Mouse (Mus musculus) testis, adult 2 months (tissue): ENCODE measurements around the gene Mmp28. TPM values are rescaled to one million over a fixed set of nuclear protein-coding genes. Genes with fewer than 3 reads are reported as not detected.

Source experiments
- H3K27ac ChIP-seq: fragments of 200-500 bp; 2 replicates; pipeline ENCODE4 v1.5.1; 2012; ENCODE audit warnings: low read depth, low read length; ENCODE audit not compliant: control insufficient read depth, insufficient read depth
- H3K27me3 ChIP-seq: fragments of 200-500 bp; 2 replicates; pipeline ENCODE4 v1.6.1; 2012; ENCODE audit warnings: mild to moderate bottlenecking, low read length, moderate library complexity; ENCODE audit not compliant: control insufficient read depth, insufficient read depth
- H3K36me3 ChIP-seq: fragments of 200-500 bp; 2 replicates; pipeline ENCODE4 v1.6.1; 2012; ENCODE audit warnings: mild to moderate bottlenecking, low read length; ENCODE audit not compliant: control insufficient read depth, insufficient read depth
- H3K4me1 ChIP-seq: fragments of 200-500 bp; 2 replicates; pipeline ENCODE4 v1.6.1; 2012; ENCODE audit warnings: low read length; ENCODE audit not compliant: control insufficient read depth, insufficient read depth
- H3K4me3 ChIP-seq: fragments of 200-500 bp; 2 replicates; pipeline ENCODE4 v1.5.1; 2012; ENCODE audit warnings: low read depth, mild to moderate bottlenecking, low read length, moderate library complexity, mixed read lengths; ENCODE audit not compliant: control insufficient read depth
- CTCF ChIP-seq: fragments of 200-500 bp; IDR thresholded peaks from 2 replicates; pipeline ENCODE4 v1.5.1; 2012; ENCODE audit warnings: low read depth, mild to moderate bottlenecking, inconsistent platforms, low read length, moderate library complexity; ENCODE audit not compliant: control insufficient read depth, insufficient read depth, insufficient replicate concordance
- POLR2A ChIP-seq: fragments of 200-500 bp; IDR thresholded peaks from 2 replicates; pipeline ENCODE4 v1.6.1; 2012; ENCODE audit warnings: low read depth, mild to moderate bottlenecking, inconsistent platforms, low read length, moderate library complexity; ENCODE audit not compliant: control insufficient read depth
- polyA plus RNA-seq: library from polyadenylated mRNA; depleted of rRNA; stranded (reverse); fragments of >200 nt; gene quantifications from 2 replicates; pipeline ENCODE4 v1.2.3, GENCODE M21; 2012; rRNA removed

Mmp28 gene
- polyA plus RNA-seq, 1 experiment: 0.58 TPM

DNA sequence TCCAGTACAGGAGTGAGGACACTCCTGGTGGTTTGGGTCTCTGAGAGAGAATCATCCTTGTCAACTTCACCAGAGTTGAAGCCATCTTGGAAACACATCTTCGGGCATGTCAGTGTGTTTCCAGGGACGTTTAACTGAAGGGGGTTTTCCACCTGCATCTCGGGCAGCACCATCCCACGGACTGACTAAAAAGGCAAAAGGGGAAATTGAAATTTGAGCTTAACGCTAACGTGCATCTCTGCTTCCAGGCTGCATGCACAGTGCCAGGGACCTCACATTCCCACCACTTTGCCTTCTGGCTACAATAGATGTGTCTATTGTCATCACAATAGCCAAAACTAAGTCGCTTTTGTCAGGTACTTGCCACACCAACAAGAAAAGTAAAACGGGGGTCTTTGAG lies 54.6 kb downstream of the Mmp28 start:
- Histone ChIP-seq H3K27ac (no peak overlapping the region), H3K4me1 (peaks cover 6% of the 10 kb centered on the region), H3K27me3 (no peaks in the 10 kb centered on the region), H3K4me3 (no peak overlapping the region), H3K36me3 (no peaks in the 10 kb centered on the region)
- TF ChIP-seq CTCF (no peak), POLR2A (no peak)

DNA sequence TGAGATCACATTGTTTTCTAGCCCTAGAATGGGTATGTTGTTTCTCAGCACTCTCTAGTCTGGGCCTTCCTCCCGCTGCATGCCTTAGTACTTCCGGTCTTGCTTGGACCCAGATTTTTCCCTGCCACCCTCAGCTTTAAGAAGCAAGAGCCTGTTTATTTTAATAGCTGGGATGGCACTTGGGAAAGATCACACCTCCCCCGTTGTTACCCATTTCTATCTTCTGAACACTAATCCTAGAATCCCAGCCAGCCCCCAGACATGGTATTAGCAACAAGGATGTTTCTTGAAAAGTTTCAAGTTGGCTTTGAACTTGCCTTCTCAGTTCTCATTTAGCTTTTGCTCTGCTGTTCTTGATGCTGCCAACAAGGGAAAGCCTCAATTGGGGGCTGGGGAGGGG lies 56.5 kb downstream of the Mmp28 start:
- no peaks in the 10 kb centered on the region for H3K27me3 ChIP-seq
- no peak overlapping the region for H3K4me3 ChIP-seq
- peaks cover 6% of the 10 kb centered on the region for H3K4me1 ChIP-seq
- no peak for TF ChIP-seq CTCF
- TF ChIP-seq POLR2A: no peak
- no peak overlapping the region for H3K27ac ChIP-seq
- H3K36me3 ChIP-seq: no peaks in the 10 kb centered on the region

DNA sequence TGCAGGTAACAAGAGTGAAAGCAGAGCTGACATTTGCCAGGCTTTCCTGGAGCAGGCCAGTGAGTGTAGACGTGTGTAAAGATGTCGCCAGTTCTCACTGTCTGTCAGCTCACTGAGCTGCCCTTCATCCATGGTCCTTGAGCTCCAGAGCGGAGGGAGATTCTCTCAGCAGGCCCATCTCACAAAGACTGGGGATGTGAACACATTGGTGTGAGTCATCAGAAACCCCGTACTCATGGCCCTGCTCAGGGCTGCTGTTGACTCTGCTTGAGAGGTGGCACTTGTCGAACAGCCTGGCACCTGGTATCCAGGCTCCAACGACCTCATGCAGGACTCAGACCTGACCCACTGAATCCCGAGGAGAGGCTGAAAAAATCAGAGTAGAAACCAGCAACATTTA lies 59.1 kb downstream of the Mmp28 start:
- TF ChIP-seq POLR2A (no peak), CTCF (no peak)
- Histone ChIP-seq H3K4me1 (no peaks in the 10 kb centered on the region), H3K27me3 (no peaks in the 10 kb centered on the region), H3K4me3 (no peak overlapping the region), H3K27ac (no peak overlapping the region), H3K36me3 (no peaks in the 10 kb centered on the region)

DNA sequence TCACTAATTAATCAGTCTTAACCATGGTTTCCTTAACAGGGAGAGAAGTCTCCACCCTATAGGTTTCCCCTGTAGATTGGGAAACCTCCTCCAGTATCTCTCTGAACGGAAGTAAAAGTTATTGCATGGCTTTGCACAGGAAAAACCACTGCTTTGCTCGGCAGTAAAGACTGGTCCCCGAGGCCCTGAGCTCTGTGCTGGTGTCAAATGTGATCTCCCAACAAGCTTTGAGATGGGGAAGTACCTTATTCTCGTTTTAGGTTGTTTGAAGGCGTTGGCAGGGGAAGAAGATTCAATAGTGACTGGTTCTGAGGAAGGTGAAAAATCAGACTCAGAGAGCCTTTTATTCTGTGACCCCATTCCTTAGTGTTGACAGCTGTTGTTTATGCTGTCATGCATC lies 64.1 kb downstream of the Mmp28 start:
- H3K4me1 ChIP-seq: no peaks in the 10 kb centered on the region
- TF ChIP-seq POLR2A: no peak
- TF ChIP-seq CTCF: no peak
- H3K36me3 ChIP-seq: peaks cover 3% of the 10 kb centered on the region; the same call in 1 of the 2 replicates
- no peak overlapping the region for H3K4me3 ChIP-seq
- no peaks in the 10 kb centered on the region for H3K27me3 ChIP-seq
- H3K27ac ChIP-seq: no peak overlapping the region

DNA sequence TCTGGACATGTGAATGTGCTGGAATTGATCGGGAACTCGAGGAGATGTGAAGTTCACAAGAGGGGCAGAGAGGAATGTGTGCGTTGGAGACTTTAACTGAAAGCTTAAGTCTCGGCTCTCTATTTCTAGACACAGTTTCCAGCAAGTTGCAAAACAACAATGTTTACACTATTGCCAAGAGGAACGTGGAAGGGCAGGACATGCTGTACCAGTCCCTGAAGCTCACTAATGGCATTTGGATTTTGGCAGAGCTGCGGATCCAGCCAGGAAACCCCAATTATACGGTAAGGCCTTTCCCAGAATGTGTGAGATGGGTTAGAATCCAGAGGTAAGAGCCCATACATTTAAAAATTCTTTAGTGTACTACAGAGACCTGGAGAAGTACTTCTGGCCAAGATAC lies 65.2 kb downstream of the Mmp28 start:
- no peaks in the 10 kb centered on the region for H3K4me1 ChIP-seq
- no peak overlapping the region for H3K4me3 ChIP-seq
- no peak overlapping the region for H3K27ac ChIP-seq
- peaks cover 7% of the 10 kb centered on the region for H3K36me3 ChIP-seq
- no peaks in the 10 kb centered on the region for H3K27me3 ChIP-seq
- TF ChIP-seq POLR2A: no peak
- no peak for TF ChIP-seq CTCF

DNA sequence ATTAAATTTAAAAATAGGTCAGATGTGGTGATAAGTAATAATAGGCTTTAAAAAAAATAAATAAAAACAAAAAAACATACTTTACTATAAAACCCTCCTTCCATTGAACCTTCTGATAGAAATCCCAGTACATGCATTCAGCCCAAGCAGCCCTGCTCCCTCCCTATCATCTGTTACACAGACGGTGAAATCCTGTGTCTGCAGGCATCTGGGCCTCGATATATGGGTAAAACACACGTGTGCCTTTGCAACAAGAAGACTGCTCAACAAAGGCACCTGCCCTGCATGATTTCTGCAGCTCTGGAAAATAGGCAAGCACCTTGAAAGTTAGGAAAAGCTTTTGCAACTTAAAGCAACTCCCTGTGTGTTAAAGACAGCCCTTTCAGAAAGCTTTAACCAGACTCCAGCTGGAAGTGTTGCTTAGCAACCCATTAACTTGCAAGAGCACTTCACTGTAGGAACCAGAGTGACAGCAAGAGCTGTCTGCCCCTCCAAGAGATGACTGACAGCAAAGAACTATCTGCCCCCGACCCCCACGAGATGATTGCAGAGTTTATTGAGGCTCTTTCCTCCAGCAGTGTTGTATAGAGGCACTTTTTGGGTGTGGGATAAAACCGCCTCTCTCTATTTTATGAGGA lies 68.0 kb downstream of the Mmp28 start:
- Histone ChIP-seq H3K4me1 (no peaks in the 10 kb centered on the region), H3K4me3 (no peak overlapping the region), H3K27ac (no peak overlapping the region), H3K36me3 (peaks cover 7% of the 10 kb centered on the region), H3K27me3 (no peaks in the 10 kb centered on the region)
- no peak for TF ChIP-seq CTCF
- TF ChIP-seq POLR2A: no peak

DNA sequence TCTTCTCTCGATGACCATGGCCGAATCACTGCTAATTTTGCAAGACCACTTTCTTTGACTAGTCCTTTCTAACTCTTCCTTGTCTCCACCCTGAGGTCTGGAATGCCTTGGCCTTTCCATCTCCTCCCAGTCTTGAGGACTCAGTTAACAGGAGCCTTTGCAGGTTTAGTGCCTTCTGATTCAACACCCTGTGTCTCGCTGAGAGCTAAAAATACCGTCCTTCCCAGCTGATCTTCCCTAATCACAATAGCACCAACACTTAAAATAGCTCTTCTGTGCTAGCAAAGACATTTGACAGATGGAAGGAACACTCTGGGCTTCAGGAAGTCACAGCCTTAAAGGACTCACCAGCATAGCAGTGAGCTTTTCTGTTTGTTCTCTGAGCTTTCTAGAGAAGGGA lies 69.8 kb downstream of the Mmp28 start:
- no peak overlapping the region for H3K4me3 ChIP-seq
- TF ChIP-seq CTCF (no peak), POLR2A (no peak)
- H3K27me3 ChIP-seq: no peaks in the 10 kb centered on the region
- no peak overlapping the region for H3K27ac ChIP-seq
- H3K36me3 ChIP-seq: peaks cover 5% of the 10 kb centered on the region
- no peaks in the 10 kb centered on the region for H3K4me1 ChIP-seq

Other genes starting within 250 kb of the Mmp28 start
- gene Slfn14, start 176.3 kb downstream of the Mmp28 start, polyA plus RNA-seq: 0.05 and 0.07 TPM in 2 replicates
- 252 and 263 TPM in 2 replicates for gene Ap2b1, start 164.0 kb downstream of the Mmp28 start, polyA plus RNA-seq
- 27.8 and 32.1 TPM in 2 replicates for gene Pex12, start 160.5 kb downstream of the Mmp28 start, polyA plus RNA-seq
- gene Rasl10b, start 53.9 kb downstream of the Mmp28 start, polyA plus RNA-seq: 2.0 and 2.1 TPM in 2 replicates
- gene Gas2l2, start 33.6 kb downstream of the Mmp28 start, polyA plus RNA-seq: 0.08 TPM in 1 of 2 replicates, not detected in the other
- 256 and 289 TPM in 2 replicates for gene 1700020L24Rik, start 25.4 kb downstream of the Mmp28 start, polyA plus RNA-seq
- 32.4 and 49.6 TPM in 2 replicates for gene Taf15, start 10.0 kb upstream of the Mmp28 start, polyA plus RNA-seq
- 8.7 and 10.8 TPM in 2 replicates for gene Heatr9, start 59.1 kb upstream of the Mmp28 start, polyA plus RNA-seq
- 2.3 and 3.5 TPM in 2 replicates for gene Ccl5, start 67.4 kb upstream of the Mmp28 start, polyA plus RNA-seq
- 0.14 and 0.55 TPM in 2 replicates for gene Ccl9, start 115.6 kb upstream of the Mmp28 start, polyA plus RNA-seq
- gene Ccl6, start 130.0 kb upstream of the Mmp28 start, polyA plus RNA-seq: 0.14 and 0.65 TPM in 2 replicates
- not detected in 2 replicates for gene Rpl9-ps1, start 182.6 kb upstream of the Mmp28 start, polyA plus RNA-seq
- 0.14 TPM in 1 of 2 replicates, not detected in the other for gene Ccl3, start 186.3 kb upstream of the Mmp28 start, polyA plus RNA-seq
- gene Ccl4, start 199.5 kb upstream of the Mmp28 start, polyA plus RNA-seq: not detected in 2 replicates
- 1.4 and 1.8 TPM in 2 replicates for gene Wfdc17, start 240.9 kb upstream of the Mmp28 start, polyA plus RNA-seq
- gene Wfdc18, start 245.9 kb upstream of the Mmp28 start, polyA plus RNA-seq: not detected in 2 replicates